Mouse (Mus musculus): ENCODE data around the gene Trappc10. TPM values are rescaled to one million over a fixed set of nuclear protein-coding genes. Genes with fewer than 3 reads are reported as not detected.

Trappc10 gene
- total RNA-seq, 1 experiment from 2014 or later: 37.6 TPM

GRCm38 (mm10) chr10:78140251-78140600 is 104.2 kb downstream of the Trappc10 start:
- no peak for ATAC-seq (replicated peaks; ENCODE audit: insufficient number of reproducible peaks, low FRiP score, low TSS enrichment, poor library complexity, severe bottlenecking)

DNA sequence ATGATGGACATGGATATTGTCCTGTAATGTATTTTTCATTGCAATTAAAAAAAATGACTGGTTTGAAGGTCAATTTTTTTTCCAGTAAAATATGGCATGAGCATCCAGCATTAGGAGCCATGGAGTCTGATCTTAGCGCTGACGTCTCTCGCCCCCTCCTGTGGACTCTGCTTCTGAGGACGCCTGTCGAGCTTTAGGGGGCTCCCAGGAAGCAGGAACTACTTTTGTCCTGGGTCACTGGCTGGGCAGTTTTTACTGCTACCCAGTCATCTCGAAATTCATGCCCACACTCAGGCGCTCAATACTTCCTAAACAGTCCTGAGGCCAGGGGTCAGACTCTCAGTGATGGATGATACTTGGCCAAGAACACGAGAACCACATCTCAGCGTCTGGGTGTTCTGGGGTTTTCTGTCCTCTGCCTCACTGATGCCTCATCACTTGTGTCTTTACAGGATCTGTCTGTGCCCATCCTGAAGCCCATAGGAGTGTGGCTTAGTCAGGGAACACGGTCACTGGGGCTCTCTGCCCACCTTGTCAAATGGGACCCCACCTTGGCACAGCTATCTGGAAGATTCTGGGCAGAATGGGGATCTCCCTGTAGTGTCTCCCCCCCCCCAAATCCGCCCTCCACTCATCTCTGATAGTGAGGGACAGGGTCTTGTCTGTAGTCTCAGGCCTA is 104.7 kb downstream of the Trappc10 start:
- no peak for ATAC-seq (replicated peaks; ENCODE audit: insufficient number of reproducible peaks, low FRiP score, low TSS enrichment, poor library complexity, severe bottlenecking)

- no peak for ATAC-seq (replicated peaks; ENCODE audit: insufficient number of reproducible peaks, low FRiP score, low TSS enrichment, poor library complexity, severe bottlenecking)
Observed at GRCm38 (mm10) chr10:78138812-78139523, 105.5 kb downstream of the Trappc10 start.

- no peak for ATAC-seq (replicated peaks; ENCODE audit: insufficient number of reproducible peaks, low FRiP score, low TSS enrichment, poor library complexity, severe bottlenecking)
Observed at GRCm38 (mm10) chr10:78137191-78137590, 107.2 kb downstream of the Trappc10 start.

Other genes starting within 250 kb of the Trappc10 start
- 46.0 to 51.9 TPM (median 46.4 TPM) in 3 replicates for gene Pfkl, start 234.6 kb downstream of the Trappc10 start, total RNA-seq (2017)
- gene Dnmt3l, start 202.7 kb downstream of the Trappc10 start, total RNA-seq (2017): not detected in 3 replicates
- gene Aire, start 201.0 kb downstream of the Trappc10 start, total RNA-seq (2017): not detected in 3 replicates
- 10.0 to 15.9 TPM (median 12.7 TPM) in 3 replicates for gene Icosl, start 175.3 kb downstream of the Trappc10 start, total RNA-seq (2017)
- 25.6 to 38.1 TPM (median 29.0 TPM) in 3 replicates for gene D10Jhu81e, start 74.9 kb downstream of the Trappc10 start, total RNA-seq (2017)
- 8.8 to 11.7 TPM (median 9.8 TPM) in 3 replicates for gene Pwp2, start 59.5 kb downstream of the Trappc10 start, total RNA-seq (2017)
- gene Agpat3, start 107.8 kb upstream of the Trappc10 start, total RNA-seq (2017): 40.0 to 87.7 TPM (median 46.4 TPM) in 3 replicates
- gene Rrp1, start 168.4 kb upstream of the Trappc10 start, total RNA-seq (2017): 298 to 382 TPM (median 299 TPM) in 3 replicates
- gene Cstb, start 181.0 kb upstream of the Trappc10 start, total RNA-seq (2017): 24.8 to 42.0 TPM (median 26.4 TPM) in 3 replicates
- gene Pdxk, start 220.3 kb upstream of the Trappc10 start, total RNA-seq (2017): 5.5 to 7.5 TPM (median 6.9 TPM) in 3 replicates

Measured in monocyte, adult 5-6 weeks (primary cell).